Mouse (Mus musculus) neural tube, embryonic 14.5 days (tissue): ENCODE results near the gene Bfar. TPM values are rescaled to one million over a fixed set of nuclear protein-coding genes. Genes with fewer than 3 reads are reported as not detected.
A peak's percentile ranks its signal among the peaks of the same experiment; 100 is the strongest.
"Not testable (repeated sequence)": the region's sequence is repeated elsewhere in the genome, so short reads cannot be mapped to it uniquely, and the experiment has no call there.

Experiments
- ATAC-seq: fragments of 200-750 bp; cut with Nextera tagmentation; 2 replicates; pipeline ENCODE4 v1.8.0; 2017; ENCODE audit warnings: low read depth, mild to moderate bottlenecking, moderate TSS enrichment, moderate library complexity
- H3K27ac ChIP-seq: fragments of 300-500 bp; sonication (generic); 2 replicates; pipeline ENCODE4 v1.5.1; 2014; ENCODE audit warnings: low read depth, mild to moderate bottlenecking, control low read depth, low read length, moderate library complexity, mixed read lengths
- H3K27me3 ChIP-seq: fragments of 300-500 bp; sonication (generic); 2 replicates; pipeline ENCODE4 v1.6.1; 2014; ENCODE audit warnings: low read length; ENCODE audit not compliant: control insufficient read depth, insufficient read depth
- H3K36me3 ChIP-seq: fragments of 300-500 bp; sonication (generic); 2 replicates; pipeline ENCODE4 v1.6.1; 2014; ENCODE audit warnings: low read length, mixed read lengths; ENCODE audit not compliant: control insufficient read depth, insufficient read depth
- H3K4me1 ChIP-seq: fragments of 300-500 bp; sonication (generic); 2 replicates; pipeline ENCODE4 v1.6.1; 2014; ENCODE audit warnings: low read length; ENCODE audit not compliant: control insufficient read depth, insufficient read depth
- H3K4me2 ChIP-seq: fragments of 300-500 bp; sonication (generic); 2 replicates; pipeline ENCODE4 v1.6.1; 2014; ENCODE audit warnings: mild to moderate bottlenecking, low read depth, low read length, control low read depth
- H3K4me3 ChIP-seq: fragments of 300-500 bp; sonication (generic); 2 replicates; pipeline ENCODE4 v1.5.1; 2014; ENCODE audit warnings: low read depth, low read length, control low read depth, mixed read lengths
- H3K9ac ChIP-seq: fragments of 300-500 bp; sonication (generic); replicated peaks from 2 replicates; pipeline ENCODE4 v1.6.1; 2014; ENCODE audit warnings: low read depth, mild to moderate bottlenecking, control low read depth, low read length, mixed read lengths
- H3K9me3 ChIP-seq: fragments of 300-500 bp; sonication (generic); 2 replicates; pipeline ENCODE4 v1.6.1; 2016; ENCODE audit warnings: low read length; ENCODE audit not compliant: control insufficient read depth
- WGBS: fragments of 180-500 bp; shearing (Covaris S2); extraction: QIAGEN DNeasy Blood & Tissue Kit; methylation state at CpG from one replicate; pipeline ENCODE4 v1.1.7; 2014; 5-methylcytosine and 5-hydroxymethylcytosine counted together
- polyA plus RNA-seq: library from polyadenylated mRNA; unstranded; fragments of >200 nt; fragmentation: Nextera tagmentation; extraction: Ambion mirVana; gene quantifications from 2 replicates; pipeline ENCODE4 v1.2.1, GENCODE M21; 2014

Bfar gene
- polyA plus RNA-seq, result 52.6 and 57.6 TPM in 2 replicates

DNA sequence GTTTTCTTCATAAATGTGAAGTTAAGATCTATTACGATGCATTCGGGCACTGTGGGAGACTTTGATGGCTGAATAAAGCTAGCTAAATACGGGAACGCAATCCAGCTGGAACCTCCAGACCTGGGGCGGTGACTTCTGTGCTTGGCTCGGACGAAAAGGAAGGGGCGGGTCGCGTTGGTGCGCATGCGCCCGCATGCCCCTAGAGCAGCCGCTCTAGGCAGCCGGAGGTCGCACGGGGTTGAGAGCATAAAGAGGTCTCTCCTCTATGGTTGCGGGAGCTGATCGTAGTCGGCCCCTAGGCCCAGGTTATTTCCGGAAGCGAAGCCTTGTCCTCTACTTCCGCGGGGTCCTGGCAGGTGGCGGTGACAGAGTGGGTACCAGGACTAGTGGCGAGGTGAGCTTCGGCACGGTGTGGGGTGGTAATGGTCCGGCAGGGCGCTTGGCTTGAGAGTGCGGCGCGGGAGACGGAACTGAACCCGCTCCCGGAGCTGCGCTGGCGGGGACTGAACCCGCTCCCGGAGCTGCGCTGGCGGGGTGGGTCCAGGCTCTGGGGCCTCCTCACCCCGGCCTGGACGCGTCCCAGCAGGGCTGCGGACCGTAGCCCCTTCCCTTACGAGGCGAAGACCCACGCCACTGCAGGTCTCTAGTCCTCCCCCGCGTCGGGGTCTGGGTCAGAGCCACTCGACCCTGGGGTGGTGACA lies at the start of gene Bfar, which contains the start of gene 3110001I22Rik:
TSS of gene Bfar (plus strand) at position 174 of the 701 bp plus-strand sequence.
TSS of gene 3110001I22Rik (plus strand) at position 245 of the 701 bp plus-strand sequence.
- H3K27me3 ChIP-seq, result no peaks in the 10 kb centered on the region
- H3K9me3 ChIP-seq, result no peaks in the 10 kb centered on the region
- H3K4me2 ChIP-seq, result peak within 1 kb of the TSS; percentile 88
- H3K4me1 ChIP-seq, result peaks cover 18% of the 10 kb centered on the region
- peak within 1 kb of the TSS; percentile 89 for H3K4me3 ChIP-seq
- H3K9ac ChIP-seq, result peak within 1 kb of the TSS; percentile 80
- peak within 1 kb of the TSS; percentile 74 for H3K27ac ChIP-seq
- ATAC-seq, result peak; percentile 94
- peaks cover 2% of the 10 kb centered on the region; the same call in 1 of the 2 replicates for H3K36me3 ChIP-seq
- WGBS, result under 1% methylated on average over 54 of the region's 54 CpGs

DNA sequence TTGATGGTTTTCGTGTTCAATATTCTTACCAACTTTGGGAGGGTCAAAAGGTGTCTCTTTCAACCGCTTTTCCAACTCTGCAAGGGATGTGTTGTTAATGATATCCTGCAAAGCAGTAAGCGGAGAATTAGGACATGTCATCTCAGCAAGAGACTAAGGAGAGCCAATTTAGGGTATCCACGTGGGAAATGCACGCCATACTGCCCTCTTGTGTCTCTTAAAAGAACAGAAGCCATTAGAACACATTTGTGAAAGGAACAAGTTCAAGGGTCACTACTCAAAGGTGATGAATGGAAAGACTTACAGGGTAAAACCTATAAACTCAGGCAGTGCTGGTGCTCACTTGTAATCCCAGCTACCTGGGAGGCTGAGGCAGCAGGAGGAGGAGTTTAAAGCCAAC lies 43.3 kb upstream of the Bfar start:
- Histone ChIP-seq H3K36me3 (peaks cover 20% of the 10 kb centered on the region; the same call in 1 of the 2 replicates), H3K4me2 (no peak overlapping the region), H3K27me3 (no peaks in the 10 kb centered on the region), H3K27ac (no peak overlapping the region), H3K4me3 (no peak overlapping the region), H3K9me3 (no peaks in the 10 kb centered on the region), H3K4me1 (no peaks in the 10 kb centered on the region), H3K9ac (no peak overlapping the region)
- WGBS, result 46% methylated on average over 5 of the region's 5 CpGs
- ATAC-seq, result no peak

DNA sequence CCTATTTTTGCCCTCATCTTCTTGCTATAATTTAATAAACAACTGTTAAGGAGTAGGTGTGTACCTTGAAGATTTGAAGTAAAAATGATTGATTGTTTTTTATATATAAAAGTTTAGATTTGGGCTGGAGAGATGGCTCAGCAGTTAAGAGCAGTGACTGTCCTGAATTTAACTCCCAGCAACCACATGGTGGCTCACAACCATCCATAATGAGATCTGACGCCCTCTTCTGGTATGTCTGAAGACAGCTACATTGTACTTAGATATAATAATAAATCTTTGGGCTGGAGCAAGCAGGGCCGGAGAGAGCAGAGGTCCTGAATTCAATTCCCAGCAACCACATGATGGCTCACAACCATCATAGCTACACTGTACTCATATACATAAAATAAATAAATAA lies 33.5 kb upstream of the Bfar start:
- H3K36me3 ChIP-seq, ATAC-seq, H3K27me3 ChIP-seq, H3K9me3 ChIP-seq, H3K4me3 ChIP-seq, H3K4me1 ChIP-seq, H3K9ac ChIP-seq, H3K4me2 ChIP-seq, H3K27ac ChIP-seq: not testable (repeated sequence)
- WGBS, result 22% methylated on average over 2 of the region's 2 CpGs

DNA sequence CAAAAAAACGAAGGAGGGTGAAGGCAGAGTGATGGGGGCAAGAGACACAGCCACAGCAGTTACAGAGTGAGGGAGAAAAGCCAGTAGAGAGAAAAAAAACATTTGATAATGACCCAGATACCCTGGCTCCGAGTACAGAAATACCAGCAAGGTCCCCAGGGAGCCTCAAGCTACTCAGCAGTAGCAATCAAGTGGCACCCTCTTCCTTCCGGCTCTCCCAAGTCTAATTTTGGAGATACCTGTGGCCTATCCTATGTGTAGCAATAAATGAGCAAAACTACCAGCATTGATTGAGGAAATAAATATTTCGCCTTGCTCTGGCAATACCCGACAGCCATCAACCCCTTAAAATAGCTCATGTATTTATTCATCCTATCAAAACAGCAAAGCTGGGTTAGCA lies 32.1 kb upstream of the Bfar start:
- Histone ChIP-seq H3K4me1 (no peaks in the 10 kb centered on the region), H3K4me3 (no peak overlapping the region), H3K9ac (no peak overlapping the region), H3K27ac (no peak overlapping the region), H3K4me2 (no peak overlapping the region), H3K9me3 (no peaks in the 10 kb centered on the region), H3K36me3 (no peaks in the 10 kb centered on the region; the same call in none of the 2 replicates), H3K27me3 (no peaks in the 10 kb centered on the region)
- ATAC-seq, result no peak
- WGBS, result 87% methylated on average over 5 of the region's 5 CpGs

DNA sequence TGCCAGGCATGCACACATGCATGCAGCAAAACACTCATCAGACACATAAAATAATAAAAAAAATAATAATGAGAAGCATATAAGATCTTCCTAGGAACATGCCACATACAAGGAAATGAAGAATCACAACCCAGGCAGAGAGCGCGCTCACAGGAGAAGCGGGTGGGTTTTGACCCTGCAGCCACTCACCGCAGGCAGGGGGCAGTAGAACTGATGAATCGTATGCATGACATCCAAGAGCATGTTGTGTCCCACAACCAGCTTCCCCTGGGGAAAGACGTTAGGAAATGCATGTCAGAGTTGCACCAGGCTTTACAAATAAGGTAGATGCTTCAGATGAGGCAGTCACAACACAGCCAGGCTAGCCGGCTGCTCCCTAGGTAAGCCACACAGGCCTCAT lies 31.6 kb upstream of the Bfar start:
- 78% methylated on average over 7 of the region's 7 CpGs for WGBS
- no peak overlapping the region for H3K9ac ChIP-seq
- ATAC-seq, result no peak
- H3K9me3 ChIP-seq, result no peaks in the 10 kb centered on the region
- H3K4me1 ChIP-seq, result no peaks in the 10 kb centered on the region
- H3K27ac ChIP-seq, result no peak overlapping the region
- no peaks in the 10 kb centered on the region; the same call in none of the 2 replicates for H3K36me3 ChIP-seq
- no peak overlapping the region for H3K4me3 ChIP-seq
- no peaks in the 10 kb centered on the region for H3K27me3 ChIP-seq
- H3K4me2 ChIP-seq, result no peak overlapping the region

DNA sequence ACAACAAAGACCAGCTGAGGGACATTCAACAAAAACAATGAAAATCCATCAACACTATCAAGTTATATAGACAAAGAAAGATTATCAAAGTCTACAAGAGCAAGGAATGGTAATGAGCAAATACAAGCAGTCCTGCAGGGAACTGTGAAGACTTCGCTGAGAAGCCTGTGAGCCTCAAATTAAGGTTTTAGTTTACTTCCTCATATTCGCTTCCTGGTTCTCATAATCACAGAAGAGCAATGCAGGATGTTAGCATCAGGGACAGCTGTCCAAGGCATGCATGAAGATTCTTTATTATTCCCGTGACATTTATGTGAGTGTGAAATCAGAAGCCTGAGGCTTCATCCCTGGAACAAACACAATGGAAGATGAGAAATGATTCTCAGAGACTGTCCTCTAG lies 27.2 kb upstream of the Bfar start:
- H3K9me3 ChIP-seq, result no peaks in the 10 kb centered on the region
- H3K4me2 ChIP-seq, result no peak overlapping the region
- 81% methylated on average over 3 of the region's 3 CpGs for WGBS
- no peak for ATAC-seq
- no peaks in the 10 kb centered on the region for H3K27me3 ChIP-seq
- H3K27ac ChIP-seq, result no peak overlapping the region
- H3K36me3 ChIP-seq, result peaks cover 6% of the 10 kb centered on the region
- H3K4me1 ChIP-seq, result no peaks in the 10 kb centered on the region
- H3K9ac ChIP-seq, result no peak overlapping the region
- no peak overlapping the region for H3K4me3 ChIP-seq

DNA sequence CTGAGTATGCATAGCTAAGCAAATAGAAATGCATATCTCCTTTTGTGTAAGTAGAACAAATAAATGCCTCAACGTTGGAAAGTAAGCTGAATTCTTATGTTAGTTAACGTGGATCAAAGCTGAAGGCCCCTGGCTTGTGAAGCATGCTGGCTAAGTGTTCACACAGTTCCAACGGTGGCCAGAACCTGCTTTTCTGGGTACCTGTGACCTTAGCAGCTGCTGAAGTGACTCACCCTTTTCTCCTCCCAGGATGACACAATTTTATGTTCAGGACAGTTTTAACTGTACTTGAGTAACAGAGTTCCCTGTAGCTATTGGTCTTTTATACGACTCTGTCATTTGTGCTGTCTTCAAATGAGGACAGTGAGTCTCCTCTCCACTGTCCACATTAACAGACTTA lies 25.7 kb upstream of the Bfar start:
- WGBS, result 91% methylated on average over 4 of the region's 4 CpGs
- ATAC-seq, result no peak
- no peaks in the 10 kb centered on the region for H3K9me3 ChIP-seq
- no peak overlapping the region for H3K4me3 ChIP-seq
- peaks cover 10% of the 10 kb centered on the region for H3K36me3 ChIP-seq
- H3K27me3 ChIP-seq, result no peaks in the 10 kb centered on the region
- H3K4me2 ChIP-seq, result no peak overlapping the region
- H3K9ac ChIP-seq, result no peak overlapping the region
- H3K27ac ChIP-seq, result no peak overlapping the region
- no peaks in the 10 kb centered on the region for H3K4me1 ChIP-seq

DNA sequence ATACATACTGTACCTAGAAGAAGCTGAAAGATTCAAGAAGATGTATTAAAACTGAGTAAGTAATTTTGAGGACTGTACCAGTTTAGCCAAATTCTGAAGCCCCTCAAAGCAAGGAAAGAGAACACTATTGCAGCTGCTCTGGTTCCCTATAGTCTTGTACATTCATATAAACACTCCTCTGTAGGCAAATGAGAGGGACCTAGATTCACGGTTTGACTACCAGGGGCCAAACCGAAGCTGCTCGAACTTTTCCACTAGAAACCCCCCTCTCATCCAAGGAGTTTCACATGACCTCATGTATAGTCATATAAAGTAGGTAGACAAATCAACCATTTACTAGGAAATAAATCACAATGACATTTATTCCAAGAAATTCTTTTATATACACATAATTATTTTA lies 12.8 kb upstream of the Bfar start:
- no peak for ATAC-seq
- WGBS, result 93% methylated on average over 3 of the region's 3 CpGs
- Histone ChIP-seq H3K9ac (no peak overlapping the region), H3K9me3 (no peaks in the 10 kb centered on the region), H3K36me3 (peaks cover 18% of the 10 kb centered on the region), H3K4me2 (no peak overlapping the region), H3K27ac (no peak overlapping the region), H3K4me3 (no peak overlapping the region), H3K27me3 (no peaks in the 10 kb centered on the region), H3K4me1 (no peaks in the 10 kb centered on the region)

DNA sequence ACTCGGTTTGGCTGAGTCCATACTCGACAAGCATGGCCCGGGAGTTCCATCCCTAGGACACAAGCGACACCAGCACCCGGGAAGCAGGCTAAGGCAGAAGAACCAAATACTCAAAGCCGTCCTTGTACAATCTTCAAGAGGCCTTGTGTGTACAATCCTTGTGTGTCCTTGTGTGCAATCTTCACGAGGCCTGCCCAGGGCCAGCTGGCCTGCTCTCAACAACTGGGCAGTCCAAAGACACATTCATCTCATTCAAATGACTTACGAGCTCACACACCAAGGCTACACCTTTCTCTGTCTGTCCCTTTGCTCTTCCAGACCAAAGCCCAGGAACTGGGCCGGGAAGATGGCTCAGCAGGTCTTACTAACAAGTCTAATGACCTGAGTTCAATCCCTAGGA lies 10.9 kb upstream of the Bfar start:
- Histone ChIP-seq H3K4me2 (no peak overlapping the region), H3K36me3 (peaks cover 15% of the 10 kb centered on the region; the same call in 1 of the 2 replicates)
- WGBS, result 96% methylated on average over 9 of the region's 9 CpGs

More for the DNA sequence above, 10.9 kb upstream of the Bfar start:
- no peak overlapping the region for H3K4me3 ChIP-seq
- H3K9ac ChIP-seq, result no peak overlapping the region
- no peak overlapping the region for H3K27ac ChIP-seq
- H3K9me3 ChIP-seq, result no peaks in the 10 kb centered on the region
- H3K4me1 ChIP-seq, result no peaks in the 10 kb centered on the region
- H3K27me3 ChIP-seq, result no peaks in the 10 kb centered on the region
- ATAC-seq, result no peak
